Mouse (Mus musculus) spleen, adult 2 months (tissue): ENCODE results near the gene 4931428F04Rik. TPM values are rescaled to one million over a fixed set of nuclear protein-coding genes. Genes with fewer than 3 reads are reported as not detected.
"Not testable (repeated sequence)": the region's sequence is repeated elsewhere in the genome, so short reads cannot be mapped to it uniquely, and the experiment has no call there.

Experiments
- DNase-seq, 2 experiments: peaks; one replicate each; pipeline versions ENCODE4 v3.0.0 to v3.0.0-alpha.2; 2012 to 2021; ENCODE audit warnings: low spot score in 2 of 2, low read depth in 1 of 2
- H3K27ac ChIP-seq: fragments of 200-500 bp; 2 replicates; pipeline ENCODE4 v1.5.1; 2012; ENCODE audit warnings: low read length, inconsistent platforms; ENCODE audit not compliant: insufficient read depth
- H3K27me3 ChIP-seq: fragments of 200-500 bp; 2 replicates; pipeline ENCODE4 v1.6.1; 2012; ENCODE audit warnings: mild to moderate bottlenecking, moderate library complexity, low read length, inconsistent platforms; ENCODE audit not compliant: control insufficient read depth, insufficient read depth
- H3K36me3 ChIP-seq: fragments of 200-500 bp; 2 replicates; pipeline ENCODE4 v1.6.1; 2012; ENCODE audit warnings: mild to moderate bottlenecking, low read length, inconsistent platforms; ENCODE audit not compliant: control insufficient read depth, insufficient read depth
- H3K4me1 ChIP-seq: fragments of 200-500 bp; 2 replicates; pipeline ENCODE4 v1.6.1; 2011; ENCODE audit warnings: inconsistent platforms; ENCODE audit not compliant: control insufficient read depth, insufficient read depth, insufficient read length
- H3K4me3 ChIP-seq: fragments of 200-500 bp; 2 replicates; pipeline ENCODE4 v1.5.1; 2011; ENCODE audit warnings: mild to moderate bottlenecking, inconsistent platforms; ENCODE audit not compliant: insufficient read depth, insufficient read length; ENCODE audit errors: extremely low read depth
- CTCF ChIP-seq: fragments of 200-500 bp; IDR thresholded peaks from 2 replicates; pipeline ENCODE4 v1.5.1; 2011; ENCODE audit warnings: mild to moderate bottlenecking, inconsistent platforms; ENCODE audit not compliant: insufficient read depth, insufficient read length, insufficient replicate concordance; ENCODE audit errors: extremely low read depth
- POLR2A ChIP-seq: fragments of 200-500 bp; IDR thresholded peaks from 2 replicates; pipeline ENCODE4 v1.6.1; 2011; ENCODE audit warnings: low read depth, low read length, inconsistent platforms
- WGBS: fragments of 180-500 bp; shearing (Covaris S2); methylation state at CpG from one replicate; pipeline ENCODE4 v1.1.7; 2018; 5-methylcytosine and 5-hydroxymethylcytosine counted together
- polyA plus RNA-seq: library from polyadenylated mRNA; depleted of rRNA; stranded (reverse); fragments of >200 nt; gene quantifications from 2 replicates; pipeline ENCODE4 v1.2.3, GENCODE M21; 2012; rRNA removed

4931428F04Rik gene
- polyA plus RNA-seq, 1 experiment: 3.7 TPM

DNA sequence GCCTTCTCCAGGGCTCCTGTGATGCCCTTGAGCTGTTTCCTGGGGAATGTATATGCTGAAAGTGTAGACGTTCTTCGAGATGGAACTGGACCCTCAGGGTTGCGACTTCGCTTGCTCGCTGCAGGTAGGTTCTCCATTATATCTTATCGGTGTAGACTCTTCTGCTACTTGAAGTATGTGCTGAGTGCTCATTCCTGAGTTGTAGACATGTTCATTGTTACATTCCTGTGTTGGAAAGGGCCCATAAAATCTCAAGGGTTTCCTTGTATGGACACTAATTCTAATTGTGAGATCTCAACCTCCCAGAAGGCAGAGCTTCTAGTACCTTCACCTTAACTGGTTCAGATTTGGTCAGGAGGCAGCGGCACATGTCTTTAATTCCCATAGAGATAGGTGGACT is 48.6 kb downstream of the 4931428F04Rik start:
- Histone ChIP-seq H3K27ac (no peak overlapping the region), H3K36me3 (peaks cover 28% of the 10 kb centered on the region), H3K4me3 (no peak overlapping the region), H3K4me1 (no peaks in the 10 kb centered on the region), H3K27me3 (no peaks in the 10 kb centered on the region)
- no peak for DNase-seq
- 98% methylated on average over 7 of the region's 7 CpGs for WGBS
- TF ChIP-seq CTCF (no peak), POLR2A (no peak)

DNA sequence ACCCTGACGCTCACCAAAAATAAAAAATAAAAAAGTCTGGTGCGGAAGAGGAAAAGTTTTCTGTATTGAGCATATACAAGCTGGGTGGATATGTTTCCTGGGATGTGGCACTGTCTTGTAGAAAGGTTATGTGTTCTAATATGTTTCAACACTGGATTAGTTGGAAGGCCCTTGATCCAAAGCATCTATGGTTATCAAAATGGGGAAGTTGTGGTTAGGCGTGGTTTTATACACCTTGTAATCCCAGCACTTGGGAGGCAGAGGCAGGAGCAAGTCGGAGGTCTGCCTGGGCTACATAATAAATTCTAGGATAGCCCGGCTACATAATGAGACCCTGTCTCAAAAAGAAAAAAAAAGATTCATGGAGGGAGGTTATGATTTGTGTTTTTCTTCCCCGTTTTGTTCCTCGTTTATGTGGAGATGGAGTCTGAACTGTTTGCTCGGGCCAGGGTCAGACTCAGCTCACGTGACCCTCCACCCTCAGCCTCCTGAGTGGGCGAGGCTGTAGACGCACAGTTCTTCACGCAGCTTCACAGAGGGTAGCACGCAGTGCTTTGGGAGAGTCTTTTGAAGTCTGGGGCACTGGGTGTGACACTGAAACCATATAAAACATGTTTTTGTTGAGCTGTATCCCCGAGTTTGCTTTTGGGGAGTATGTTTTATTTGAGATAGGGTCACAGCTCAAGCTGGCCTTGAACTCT is 52.1 kb downstream of the 4931428F04Rik start:
- WGBS: 84% methylated on average over 14 of the region's 14 CpGs
- H3K27ac ChIP-seq: no peak overlapping the region
- no peak overlapping the region for H3K4me3 ChIP-seq
- no peak for DNase-seq
- no peaks in the 10 kb centered on the region for H3K27me3 ChIP-seq
- no peak for TF ChIP-seq CTCF
- no peak for TF ChIP-seq POLR2A
- no peaks in the 10 kb centered on the region for H3K4me1 ChIP-seq
- peaks cover 34% of the 10 kb centered on the region for H3K36me3 ChIP-seq

DNA sequence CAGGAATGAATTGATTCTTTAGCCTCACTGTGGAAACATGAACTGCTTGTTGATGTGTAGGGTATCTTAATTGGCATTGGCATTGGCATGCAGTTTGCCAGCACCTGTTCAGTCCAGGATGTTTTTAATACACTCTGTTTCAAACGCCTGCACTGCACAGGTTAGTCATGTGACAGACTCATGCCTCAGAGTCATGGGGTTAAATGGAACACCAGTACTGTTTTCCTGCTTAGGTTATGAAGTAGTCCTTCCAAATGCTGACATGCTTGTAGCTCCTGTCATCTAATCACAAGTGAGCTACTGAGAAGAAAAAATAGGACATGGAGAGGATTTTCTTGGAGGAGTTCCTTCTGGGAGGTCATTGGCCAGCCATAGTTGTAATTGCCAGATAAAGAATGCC is 54.5 kb downstream of the 4931428F04Rik start:
- H3K4me1 ChIP-seq: no peaks in the 10 kb centered on the region; the same call in 1 of the 2 replicates
- WGBS: 78% methylated on average over 1 of the region's 1 CpGs
- no peaks in the 10 kb centered on the region for H3K27me3 ChIP-seq
- no peak overlapping the region for H3K4me3 ChIP-seq
- no peak for DNase-seq
- H3K36me3 ChIP-seq: peaks cover 23% of the 10 kb centered on the region
- H3K27ac ChIP-seq: no peak overlapping the region
- TF ChIP-seq CTCF (no peak), POLR2A (no peak)

DNA sequence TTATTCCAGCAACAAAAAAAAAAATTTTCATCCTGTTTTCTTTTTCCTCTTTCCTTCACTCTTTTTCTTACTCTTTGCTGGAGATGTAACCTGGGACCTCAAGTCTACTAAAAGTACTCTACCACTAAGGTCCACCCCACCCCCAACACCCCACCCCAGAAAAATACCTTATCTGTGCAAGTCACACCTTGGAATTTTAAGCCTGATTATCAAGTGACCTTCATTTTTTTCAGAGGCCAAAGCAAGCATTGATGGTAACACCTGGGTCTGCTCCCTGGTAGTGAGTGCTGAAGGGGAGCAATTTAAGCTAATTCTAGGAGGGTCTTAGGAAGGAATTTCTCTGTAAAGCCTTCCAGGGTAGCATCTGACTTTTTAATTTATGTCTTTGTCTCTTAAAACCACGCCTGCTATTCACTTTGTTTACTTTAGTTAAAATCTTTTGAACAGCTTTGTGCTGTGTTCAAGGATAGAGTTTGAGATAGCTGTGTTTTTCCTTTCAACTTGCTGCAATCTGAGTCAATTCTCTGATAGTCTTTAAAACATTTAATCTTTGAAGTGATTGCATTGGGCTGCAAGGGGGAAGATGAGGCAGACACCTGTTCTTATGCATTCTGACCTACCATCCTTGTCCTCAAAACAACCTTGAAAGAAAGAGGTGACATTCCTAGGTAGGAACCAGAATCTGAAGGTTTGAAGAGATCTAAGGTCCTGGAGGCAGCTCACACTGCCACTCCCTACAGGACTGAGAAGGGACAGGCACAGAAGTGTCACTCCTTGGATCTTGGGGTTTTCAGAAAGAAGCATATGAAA is 56.3 kb downstream of the 4931428F04Rik start:
- Histone ChIP-seq H3K4me3 (no peak overlapping the region), H3K27me3 (no peaks in the 10 kb centered on the region), H3K36me3 (peaks cover 14% of the 10 kb centered on the region), H3K27ac (no peak overlapping the region), H3K4me1 (no peaks in the 10 kb centered on the region; the same call in 1 of the 2 replicates)
- TF ChIP-seq CTCF: no peak
- no peak for TF ChIP-seq POLR2A
- 81% methylated on average over 1 of the region's 1 CpGs for WGBS
- DNase-seq: no peak

DNA sequence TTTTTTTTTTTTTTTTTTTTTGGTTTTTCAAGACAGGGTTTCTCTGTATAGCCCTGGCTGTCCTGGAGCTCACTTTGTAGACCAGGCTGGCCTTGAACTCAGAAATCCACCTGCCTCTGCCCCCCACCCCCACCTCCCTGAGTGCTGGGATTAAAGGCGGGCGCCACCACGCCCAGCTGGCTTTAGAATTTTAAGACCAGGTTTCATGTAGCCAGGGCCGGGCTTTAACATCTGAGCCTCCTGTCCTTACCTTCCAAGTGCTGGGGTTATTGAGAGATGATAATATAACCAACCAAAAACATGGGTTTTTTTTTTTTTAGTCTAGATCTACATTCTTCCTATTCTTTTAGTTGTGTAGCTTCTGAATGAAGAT is 57.4 kb downstream of the 4931428F04Rik start:
- not testable (repeated sequence) for H3K27me3 ChIP-seq, H3K4me1 ChIP-seq, H3K27ac ChIP-seq, H3K4me3 ChIP-seq, DNase-seq
- H3K36me3 ChIP-seq: peaks cover 14% of the 10 kb centered on the region
- 96% methylated on average over 4 of the region's 4 CpGs for WGBS

DNA sequence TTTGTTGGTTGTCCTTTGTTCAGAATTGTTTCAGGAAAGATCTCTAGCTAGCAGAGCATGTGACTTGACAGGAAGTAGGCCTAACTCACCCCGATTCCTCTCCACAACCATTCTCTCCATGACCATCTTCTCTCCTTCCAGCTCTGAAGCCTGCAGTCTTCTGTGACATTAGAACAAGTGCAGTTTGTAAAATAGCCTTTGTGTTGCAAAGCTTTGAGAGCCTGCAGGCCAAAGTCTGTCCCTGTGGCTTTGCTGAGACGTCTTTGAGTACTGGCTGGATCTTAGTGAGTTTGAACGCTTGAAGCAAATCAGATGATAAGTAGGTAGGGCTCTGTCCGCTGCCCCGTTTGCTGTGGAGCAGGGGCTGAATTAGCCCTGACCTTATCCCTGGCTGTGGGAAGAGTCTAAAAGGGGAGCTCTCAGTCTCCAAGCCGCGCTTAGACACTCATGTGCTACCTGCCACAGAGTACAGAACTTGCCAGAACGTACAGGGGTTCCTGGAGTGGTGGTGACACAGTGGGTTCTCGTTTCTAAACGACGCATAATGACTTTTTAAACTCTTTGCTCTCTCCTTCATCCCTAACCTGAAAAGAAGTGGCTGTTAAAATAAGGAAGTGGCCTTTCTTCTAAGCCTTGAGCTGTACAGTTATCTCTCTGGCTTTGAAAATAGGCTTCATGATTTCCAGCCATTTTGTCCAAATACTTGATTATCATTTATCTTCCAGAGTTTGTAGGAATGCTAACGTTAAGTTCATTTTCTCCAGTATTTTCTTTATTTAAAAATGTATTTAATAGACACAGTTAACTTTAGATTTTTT is 58.0 kb downstream of the 4931428F04Rik start:
- Histone ChIP-seq H3K4me3 (no peak overlapping the region), H3K4me1 (no peaks in the 10 kb centered on the region; the same call in 1 of the 2 replicates), H3K27ac (no peak overlapping the region)

More for the DNA sequence above, 58.0 kb downstream of the 4931428F04Rik start:
- Histone ChIP-seq H3K36me3 (peaks cover 12% of the 10 kb centered on the region), H3K27me3 (no peaks in the 10 kb centered on the region)
- TF ChIP-seq CTCF: no peak
- TF ChIP-seq POLR2A: no peak
- WGBS: 66% methylated on average over 12 of the region's 12 CpGs
- no peak for DNase-seq

Other genes starting within 250 kb of the 4931428F04Rik start
- gene Ces3a, start 241.3 kb downstream of the 4931428F04Rik start, polyA plus RNA-seq: not detected in 2 replicates
- gene Ces3b, start 206.1 kb downstream of the 4931428F04Rik start, polyA plus RNA-seq: not detected in 2 replicates
- not detected in 2 replicates for gene Ces4a, start 158.1 kb downstream of the 4931428F04Rik start, polyA plus RNA-seq
- gene Cbfb, start 119.2 kb downstream of the 4931428F04Rik start, polyA plus RNA-seq: 11.9 and 14.9 TPM in 2 replicates
- 13.6 TPM in 2 replicates for gene D230025D16Rik, start 64.7 kb downstream of the 4931428F04Rik start, polyA plus RNA-seq
- gene B3gnt9, start 34.7 kb downstream of the 4931428F04Rik start, polyA plus RNA-seq: 11.5 and 12.0 TPM in 2 replicates
- gene Tradd, start 25.3 kb downstream of the 4931428F04Rik start, polyA plus RNA-seq: 28.1 and 31.8 TPM in 2 replicates
- gene Fbxl8, start 25.2 kb downstream of the 4931428F04Rik start, polyA plus RNA-seq: 16.0 and 20.5 TPM in 2 replicates
- gene Hsf4, start 20.1 kb downstream of the 4931428F04Rik start, polyA plus RNA-seq: 2.5 and 2.7 TPM in 2 replicates
- 0.53 and 0.70 TPM in 2 replicates for gene Nol3, start 13.7 kb downstream of the 4931428F04Rik start, polyA plus RNA-seq
- 21.4 and 23.4 TPM in 2 replicates for gene Exoc3l, start 6.2 kb upstream of the 4931428F04Rik start, polyA plus RNA-seq
- 165 and 202 TPM in 2 replicates for gene E2f4, start 7.8 kb upstream of the 4931428F04Rik start, polyA plus RNA-seq
- gene Elmo3, start 15.7 kb upstream of the 4931428F04Rik start, polyA plus RNA-seq: 7.2 and 7.7 TPM in 2 replicates
- 9.2 and 11.0 TPM in 2 replicates for gene Lrrc29, start 36.4 kb upstream of the 4931428F04Rik start, polyA plus RNA-seq
- 67.8 and 82.2 TPM in 2 replicates for gene Tmem208, start 36.5 kb upstream of the 4931428F04Rik start, polyA plus RNA-seq
- gene Fhod1, start 58.1 kb upstream of the 4931428F04Rik start, polyA plus RNA-seq: 52.0 and 58.1 TPM in 2 replicates
- gene Slc9a5, start 59.0 kb upstream of the 4931428F04Rik start, polyA plus RNA-seq: 3.0 and 4.2 TPM in 2 replicates
- 0.16 and 0.20 TPM in 2 replicates for gene Plekhg4, start 83.4 kb upstream of the 4931428F04Rik start, polyA plus RNA-seq
- 0.42 and 0.62 TPM in 2 replicates for gene Kctd19, start 123.6 kb upstream of the 4931428F04Rik start, polyA plus RNA-seq
- gene Lrrc36, start 123.7 kb upstream of the 4931428F04Rik start, polyA plus RNA-seq: 0.07 and 0.13 TPM in 2 replicates
- 8.1 and 14.7 TPM in 2 replicates for gene Tppp3, start 181.7 kb upstream of the 4931428F04Rik start, polyA plus RNA-seq
- 15.3 and 18.3 TPM in 2 replicates for gene Zdhhc1, start 207.0 kb upstream of the 4931428F04Rik start, polyA plus RNA-seq
- 0.44 and 0.62 TPM in 2 replicates for gene Hsd11b2, start 228.9 kb upstream of the 4931428F04Rik start, polyA plus RNA-seq